Mouse (Mus musculus): ENCODE measurements around the gene Slc25a27.

The Slc25a27 gene

DNA sequence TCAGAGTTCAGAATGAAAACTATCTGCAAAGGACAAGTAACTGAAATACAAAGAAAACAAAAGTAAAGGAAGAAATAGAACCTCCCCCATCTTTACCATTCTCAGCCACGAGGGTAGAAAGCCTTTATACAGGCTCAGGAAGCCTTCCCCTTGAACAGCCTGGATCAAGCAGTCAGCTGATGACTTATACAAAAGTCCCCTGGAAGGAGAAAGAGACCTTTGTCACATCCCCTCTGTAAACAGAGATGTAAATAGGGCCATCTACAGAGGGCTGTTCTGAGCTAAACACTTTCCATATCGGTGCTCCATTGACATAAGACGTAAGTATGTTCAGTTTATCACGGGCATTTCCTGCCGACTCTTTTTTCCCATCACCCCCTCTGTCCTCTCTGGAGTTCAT is 20.1 kb downstream of the Slc25a27 start:
- DNase-seq (ENCODE audit: low spot score), result no peak

DNA sequence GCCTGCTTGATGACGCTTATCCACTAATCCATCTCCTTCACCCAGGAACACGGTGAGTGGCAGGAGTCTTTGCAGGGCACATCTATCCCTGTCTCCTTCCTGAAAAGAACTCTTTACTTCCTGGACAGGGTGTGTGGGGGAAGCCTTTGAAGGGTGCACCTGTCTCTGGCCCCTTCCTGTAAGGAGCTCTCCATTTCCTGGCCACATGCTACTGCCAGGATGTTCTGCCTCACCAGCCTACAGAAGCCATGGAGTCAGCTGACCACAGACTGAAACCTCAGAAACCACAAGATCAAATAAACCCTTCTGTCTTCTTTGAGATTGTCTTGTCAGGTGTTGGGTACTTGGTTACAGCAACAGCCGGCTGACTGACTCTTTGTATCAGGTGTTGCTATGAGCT is 21.9 kb downstream of the Slc25a27 start:
- DNase-seq (ENCODE audit: low spot score), result no peak

DNA sequence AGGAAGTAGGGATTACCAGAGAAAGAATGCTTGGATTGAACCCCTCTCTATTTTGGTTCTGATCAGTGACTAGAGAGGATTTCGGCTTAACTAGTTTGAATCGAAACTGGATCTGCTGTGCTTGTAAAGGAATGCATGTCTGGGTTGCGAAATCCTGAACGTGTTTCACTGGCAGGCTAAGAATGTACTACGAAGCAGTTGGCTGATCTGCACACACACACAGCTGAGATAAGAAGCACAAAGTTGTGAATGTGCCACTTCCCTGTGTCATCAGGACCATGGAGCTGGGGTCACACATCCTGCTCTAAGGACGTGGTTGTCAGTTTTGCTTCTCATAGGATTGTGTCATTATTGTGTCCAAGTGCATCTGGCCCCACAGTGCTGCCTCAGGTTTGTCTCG is 22.6 kb downstream of the Slc25a27 start:
- DNase-seq (ENCODE audit: low spot score), result no peak

DNA sequence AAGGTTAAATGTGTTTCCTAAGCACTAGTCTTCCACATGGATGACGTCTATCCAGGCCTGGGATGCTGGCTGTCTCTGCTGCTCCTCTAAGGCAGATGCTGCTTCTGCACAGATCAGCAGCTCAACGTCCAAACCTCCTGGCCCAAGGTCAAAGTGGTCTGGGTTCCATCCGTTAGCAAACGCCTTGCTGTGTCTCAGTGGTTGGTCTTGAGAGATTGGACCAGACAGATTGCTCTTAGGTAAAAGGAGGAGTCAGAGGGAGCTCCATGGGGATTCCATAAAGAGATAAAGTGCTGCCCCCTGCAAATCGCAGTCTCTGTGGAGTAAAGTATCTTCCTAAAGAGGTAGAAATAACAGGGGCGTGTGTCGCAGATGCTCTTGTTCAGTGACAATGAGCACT is 23.8 kb downstream of the Slc25a27 start:
- no peak for DNase-seq (ENCODE audit: low spot score)

DNA sequence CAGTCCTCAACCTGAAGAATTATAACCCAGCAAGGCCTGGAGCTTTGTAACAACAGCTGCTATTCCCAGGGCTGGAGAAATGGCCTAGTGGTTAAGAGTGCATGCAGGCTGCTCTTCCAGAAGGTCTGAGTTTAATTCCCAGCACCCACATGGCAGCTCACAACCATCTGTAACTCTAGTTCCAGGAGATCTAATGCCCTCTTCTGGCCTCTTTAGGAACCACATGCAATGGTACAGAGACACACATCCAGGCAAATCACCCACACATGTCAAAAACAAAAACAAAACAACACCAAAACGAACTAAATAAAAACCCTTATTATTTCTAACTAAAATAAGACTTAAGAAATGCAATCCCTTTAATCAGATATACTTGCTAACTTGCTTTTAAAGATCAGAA is 26.2 kb downstream of the Slc25a27 start:
- DNase-seq (ENCODE audit: low spot score), result no peak

DNA sequence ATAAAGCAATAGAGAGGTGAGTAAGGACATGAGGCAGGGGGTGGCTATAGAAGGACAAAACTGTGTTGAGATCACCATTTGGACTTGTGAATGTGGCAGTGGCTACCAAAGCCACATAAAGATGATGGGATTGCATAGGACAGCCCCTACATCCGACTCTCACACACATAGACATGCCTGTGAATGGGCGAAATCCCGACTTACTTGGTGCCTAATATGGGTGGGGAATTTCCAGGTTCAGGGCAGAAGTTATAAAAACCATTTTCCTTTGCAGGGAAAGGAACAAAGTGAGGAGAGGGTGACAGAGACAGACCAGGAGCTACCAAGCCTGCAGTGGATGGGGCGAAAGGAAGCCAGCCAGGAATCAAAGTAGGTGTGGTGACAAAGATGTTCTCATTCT is 29.9 kb downstream of the Slc25a27 start:
- DNase-seq (ENCODE audit: low spot score), result no peak

DNA sequence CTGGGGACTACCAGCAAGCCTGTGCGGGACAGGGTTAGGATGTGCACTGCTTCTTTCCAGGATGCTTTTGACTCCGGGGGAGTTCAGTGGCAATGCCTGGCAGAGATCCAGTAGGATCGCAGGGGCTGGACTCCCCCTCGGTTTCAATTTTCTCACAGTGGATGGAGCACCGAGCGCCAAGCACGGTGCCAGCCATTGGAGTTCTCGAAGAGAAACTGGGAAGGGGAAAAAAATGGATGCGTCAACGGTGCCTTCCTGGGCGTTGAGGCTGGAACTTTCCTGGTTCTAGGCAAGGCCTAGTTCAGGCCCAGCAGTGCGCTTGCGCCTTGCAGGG is 36.6 kb downstream of the Slc25a27 start:
- DNase-seq (ENCODE audit: low spot score), result no peak

DNA sequence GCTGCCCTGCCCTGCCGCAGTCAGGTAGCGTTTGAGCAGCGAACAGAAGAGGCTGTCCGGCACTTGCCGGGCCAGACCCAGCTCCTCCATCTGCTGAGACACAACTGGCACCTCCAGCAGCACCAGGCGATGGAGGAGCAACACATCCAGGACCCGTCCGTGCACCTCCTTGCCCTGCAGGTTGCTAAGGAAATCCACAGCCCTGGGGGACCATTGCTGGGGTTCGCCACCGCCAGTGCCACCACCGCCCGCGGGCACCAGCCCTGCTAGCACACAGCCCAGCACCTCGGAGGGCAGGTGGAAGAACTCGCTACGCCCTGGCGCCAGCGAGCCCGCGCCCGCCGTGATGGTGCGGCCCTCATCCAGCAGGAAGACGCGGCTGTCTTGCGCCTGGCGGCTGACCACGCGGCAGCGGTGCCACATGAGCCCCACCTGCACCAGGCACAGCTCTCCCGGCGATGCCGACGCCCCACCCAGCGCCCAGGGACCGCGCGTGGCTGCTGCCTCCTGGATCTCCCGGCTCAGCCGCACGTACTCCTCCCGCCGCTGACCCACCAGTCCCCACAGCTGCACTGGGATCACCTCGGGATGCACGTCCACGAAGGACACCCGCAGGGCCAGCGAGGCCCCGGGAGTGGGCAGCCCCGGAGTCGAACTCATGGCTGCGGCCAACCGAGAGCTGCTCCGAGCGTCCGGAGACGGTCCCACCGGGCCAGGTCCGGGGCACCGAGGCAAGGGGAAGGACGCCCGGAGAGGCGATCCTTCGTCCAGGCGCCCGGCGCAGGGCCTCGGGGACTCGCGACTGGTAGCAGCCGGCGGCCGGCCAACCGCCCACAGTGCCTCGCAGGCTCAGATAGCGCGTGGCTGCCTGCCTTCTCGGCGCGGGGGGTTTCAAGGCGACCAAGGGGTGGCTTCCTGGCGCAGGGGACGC is 37.3 kb downstream of the Slc25a27 start, which contains the start of gene Tdrd6:
Gene Tdrd6 (minus strand): TSS at position 804 of the 931 bp plus-strand sequence.
- no peak for DNase-seq (ENCODE audit: low spot score)

DNA sequence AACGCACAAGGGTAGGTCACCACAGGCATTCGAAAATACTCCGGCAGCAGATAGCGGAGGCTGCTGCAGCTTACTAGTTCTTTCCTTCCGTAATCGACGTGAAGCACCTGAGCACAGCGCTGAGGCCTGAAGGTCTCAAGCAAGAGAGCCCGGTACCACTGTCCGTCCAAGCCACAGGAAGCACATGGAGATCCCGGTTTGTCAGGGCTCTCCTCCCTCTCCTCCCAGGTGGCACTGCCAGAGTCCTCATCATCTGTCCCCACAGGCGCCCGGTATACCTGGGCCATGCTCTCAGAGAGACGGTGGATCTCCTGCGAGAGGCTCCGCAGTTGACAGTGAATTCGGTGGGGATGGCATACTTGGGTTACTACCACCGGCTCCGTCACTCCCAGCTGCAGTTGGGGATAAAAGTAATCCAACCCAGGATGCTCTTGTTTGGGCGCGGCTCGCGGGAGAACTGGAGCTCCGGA is 38.0 kb downstream of the Slc25a27 start:
- no peak for DNase-seq (ENCODE audit: low spot score)

DNA sequence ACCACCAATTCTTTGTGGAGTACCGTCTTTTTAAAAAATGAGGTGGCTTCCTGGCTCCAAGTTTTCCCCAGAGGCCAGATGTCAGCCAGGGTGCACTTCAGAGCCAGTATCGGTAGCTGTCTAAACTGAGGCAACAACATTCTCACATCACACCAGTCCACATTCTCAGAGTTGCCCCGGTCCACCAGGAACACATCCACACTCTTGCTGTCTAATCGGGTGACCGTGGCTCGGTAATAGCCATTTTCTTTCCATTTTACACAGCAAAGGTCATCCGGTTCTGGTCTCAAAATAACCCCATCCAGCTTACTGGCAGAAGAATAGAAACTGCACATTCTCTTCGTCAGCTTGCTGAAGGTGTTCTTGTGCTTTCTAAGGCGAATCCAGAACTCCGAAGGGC is 38.8 kb downstream of the Slc25a27 start:
- no peak for DNase-seq (ENCODE audit: low spot score)

DNA sequence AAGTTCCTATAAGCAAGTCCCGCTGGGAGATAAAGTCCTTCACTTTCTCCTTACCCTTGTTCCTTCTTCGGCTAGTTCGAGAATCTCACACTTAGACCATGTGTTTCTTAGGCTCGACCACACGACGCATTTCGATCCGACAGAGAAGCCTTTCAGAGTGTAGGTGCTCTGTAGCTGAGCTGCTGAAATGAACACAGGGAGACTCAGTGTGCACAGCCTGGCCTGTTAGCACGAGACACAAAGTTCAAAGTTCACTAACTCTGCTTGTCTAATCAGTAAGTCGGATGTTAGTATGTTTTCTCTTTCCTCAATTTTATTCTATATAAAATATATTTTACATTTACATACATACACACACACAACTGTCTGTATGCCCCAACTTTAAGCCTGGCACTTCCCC is 44.9 kb downstream of the Slc25a27 start:
- no peak for DNase-seq (ENCODE audit: low spot score)

DNA sequence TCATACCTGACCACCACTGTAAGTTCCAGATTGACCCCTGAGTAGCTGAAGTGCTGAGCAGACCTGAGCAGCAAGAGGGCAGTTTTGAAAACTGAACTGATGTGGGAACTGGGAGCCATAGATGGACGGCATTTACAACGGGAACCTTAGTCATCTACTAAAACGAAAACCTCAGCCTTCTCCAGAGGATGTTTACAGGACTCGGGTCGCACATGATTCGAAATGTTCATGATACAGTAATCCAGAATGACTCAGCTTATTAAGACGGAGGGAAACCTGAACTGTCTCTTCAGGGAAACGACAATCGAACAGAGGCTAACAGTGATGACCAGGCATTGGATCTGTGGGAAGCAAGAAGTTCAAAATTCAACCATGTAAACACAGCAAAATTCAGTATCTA is 47.9 kb downstream of the Slc25a27 start:
- no peak for DNase-seq (ENCODE audit: low spot score)

DNA sequence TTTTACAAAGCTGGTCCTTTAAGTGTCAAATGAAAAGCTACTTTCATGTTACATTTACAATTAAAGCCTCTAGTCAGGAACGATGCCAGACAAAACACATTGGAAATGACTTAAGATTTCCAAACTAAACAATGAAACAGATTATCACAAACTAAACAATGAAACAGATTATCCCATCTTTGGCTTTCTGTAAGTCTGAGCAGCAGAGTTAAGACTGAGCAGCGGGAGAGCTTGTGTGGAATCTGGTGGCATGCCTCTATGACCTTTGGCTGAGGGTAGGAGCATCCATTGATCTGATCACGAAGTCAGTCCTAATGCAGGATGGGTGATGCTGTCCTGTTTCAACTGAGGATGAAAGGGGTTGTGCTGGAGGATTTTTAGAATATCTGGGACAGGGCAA is 54.8 kb downstream of the Slc25a27 start:
- DNase-seq (ENCODE audit: low spot score), result no peak

DNA sequence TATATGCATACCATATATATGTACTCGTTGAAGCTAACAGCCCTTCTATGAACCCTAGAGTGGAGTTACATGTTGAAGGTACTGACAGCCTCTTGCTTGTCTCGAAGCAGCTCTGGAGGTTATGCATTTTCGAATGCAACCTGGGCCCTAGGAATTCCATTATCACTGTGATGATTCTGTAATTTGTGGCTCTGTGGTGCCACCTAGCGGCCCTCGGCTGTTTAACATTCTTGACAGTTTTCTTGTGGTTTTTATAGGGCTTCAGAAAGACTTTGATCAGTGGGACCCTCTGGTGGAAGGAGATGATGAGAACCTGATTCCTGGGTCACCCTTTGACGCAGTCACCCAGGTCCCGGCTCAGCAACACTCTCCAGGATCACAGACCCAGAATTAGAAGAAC is 55.4 kb downstream of the Slc25a27 start:
- peak; percentile 63 for DNase-seq (ENCODE audit: low spot score)

DNA sequence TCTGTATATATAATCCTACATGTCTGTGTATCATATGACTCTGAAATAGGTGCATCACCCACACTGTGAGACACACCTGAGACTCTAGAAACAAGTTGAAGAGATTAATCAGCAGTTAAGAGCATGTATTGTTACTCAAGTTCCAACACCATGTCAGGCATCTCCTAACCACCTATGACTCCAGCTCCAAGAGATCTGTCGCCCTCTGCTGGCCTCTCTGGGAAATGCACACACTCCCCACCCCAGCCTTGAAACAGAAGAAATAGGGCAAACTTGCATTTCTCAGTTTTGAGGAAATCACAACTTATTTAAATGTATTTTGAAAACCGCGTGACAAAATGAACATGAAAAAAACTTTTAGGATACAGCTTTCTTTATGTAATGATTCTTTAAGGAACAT is 60.3 kb downstream of the Slc25a27 start:
- peak; percentile 60 for DNase-seq (ENCODE audit: low spot score)

DNA sequence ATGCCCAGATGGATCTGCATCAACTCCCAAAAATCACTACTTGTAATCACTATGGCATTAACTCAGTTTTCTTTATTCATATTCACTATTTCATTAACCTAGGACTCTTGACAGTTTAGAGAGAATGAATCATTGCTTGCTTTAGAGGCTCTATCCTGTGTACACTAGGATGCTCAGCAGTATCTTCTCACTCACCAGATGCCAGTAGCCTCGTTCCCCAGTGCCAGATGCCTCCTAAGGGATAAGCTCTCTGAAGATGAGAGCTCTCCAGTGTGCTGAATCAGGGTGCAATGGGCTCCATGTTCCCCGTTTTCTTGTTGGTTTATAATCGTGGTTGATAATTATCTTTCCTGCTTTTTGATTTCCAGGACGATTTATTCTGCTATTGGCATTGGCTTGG is 68.3 kb downstream of the Slc25a27 start:
- no peak for DNase-seq (ENCODE audit: low spot score)

DNA sequence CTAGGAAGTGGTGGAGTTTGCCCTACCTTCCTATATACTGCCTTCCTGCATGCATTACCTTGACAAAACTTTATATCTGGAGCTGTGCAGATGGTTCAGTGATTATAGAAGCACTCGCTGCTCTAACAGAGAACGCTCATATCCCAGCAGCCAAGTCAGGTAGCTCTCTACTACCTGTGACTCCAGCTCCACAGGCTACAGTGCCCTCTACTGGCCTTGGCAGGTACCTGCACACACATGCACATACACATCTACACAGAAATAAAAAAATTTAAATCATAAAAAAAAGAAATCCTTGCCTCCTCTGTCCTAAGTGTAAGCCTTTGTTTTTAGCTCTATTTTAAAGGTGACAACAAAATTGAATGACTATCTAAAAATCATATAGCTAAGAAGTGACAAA is 69.3 kb downstream of the Slc25a27 start:
- no peak for DNase-seq (ENCODE audit: low spot score)

DNA sequence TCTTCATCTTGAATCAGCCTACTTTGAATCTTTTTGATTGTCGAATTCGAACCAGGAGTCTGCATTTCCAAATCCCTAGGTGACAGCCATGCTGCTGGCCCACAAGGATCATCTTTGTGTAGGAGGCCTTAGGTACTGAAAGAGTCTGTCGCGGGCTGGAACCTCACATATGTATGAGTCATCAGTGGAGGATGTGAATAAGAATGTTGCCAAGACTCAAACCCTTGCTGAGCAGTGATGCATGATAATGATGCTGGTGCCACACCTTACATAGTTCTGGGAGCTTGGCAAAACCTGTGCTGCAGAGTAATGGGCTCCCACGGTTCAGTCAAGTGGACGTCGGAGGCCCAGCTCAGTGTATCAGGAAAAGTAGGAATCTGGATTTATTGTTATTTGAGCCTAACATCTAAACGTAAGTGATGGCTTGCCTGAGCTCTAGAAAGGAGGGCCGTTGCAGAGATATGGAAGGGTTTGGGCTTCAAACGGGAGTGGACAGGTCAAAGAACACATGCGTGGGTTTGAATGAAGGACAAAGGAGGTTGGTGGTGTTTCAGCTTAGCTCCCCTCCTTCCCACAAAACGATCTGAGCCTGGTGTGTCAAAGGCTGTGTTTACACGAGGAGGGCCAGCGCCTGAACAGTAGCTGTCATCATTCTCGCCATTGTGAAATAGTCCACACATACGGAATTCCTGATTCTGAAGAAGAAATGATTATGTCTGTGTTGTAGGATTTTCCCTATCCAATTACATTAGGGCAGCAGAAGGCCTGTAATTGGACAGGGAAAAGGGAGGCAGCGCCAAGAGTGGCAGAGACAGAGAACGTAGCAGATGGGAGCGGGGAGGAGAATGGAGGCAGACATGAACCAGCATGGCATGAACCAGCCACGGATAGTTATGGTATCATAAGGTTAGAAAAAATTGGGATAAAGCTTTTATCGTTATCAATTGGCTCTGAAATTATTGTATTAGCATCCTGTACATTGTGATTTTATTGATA is 74.4 kb downstream of the Slc25a27 start:
- DNase-seq (ENCODE audit: low spot score), result no peak

Data from layer of hippocampus, adult 9-10 months (tissue).